13 mouse cellular contexts compared by ENCODE assay signal in genomic region chr7:90927441-90927840, GRCm38 (mm10).
A peak's percentile ranks its signal among the peaks of the same experiment; 100 is the strongest.
DNase-seq lines count a peak whose midpoint lies in the region.
"Had no signal": no experiment of that assay in that cellular context is flagged by ENCODE, and none has a peak within 500 bp of the region (broad histone marks: within the 10 kb centered on the region; RNA-seq: fewer than 3 reads in every experiment).

No protein-coding gene starts in this region.

- DNase-seq in layer of hippocampus, adult 11-12 months (ENCODE audit: low spot score) = peak; percentile 35
- no peak for DNase-seq in layer of hippocampus, postnatal 25 days (ENCODE audit: extremely low spot score in 1 of 2, low spot score in 1 of 2)
- DNase-seq in cerebellum, postnatal 10 days = peak; percentile 5 to 6
- DNase-seq in layer of hippocampus, adult 8-10 months (ENCODE audit: low spot score in 2 of 2) = peak; percentile 32 to 38
- peak; percentile 42 to 78 for DNase-seq in right cerebral cortex, postnatal 10 days (ENCODE audit: low spot score in 2 of 2)
- DNase-seq in adrenal gland, postnatal 25 days = no peak
- DNase-seq in gastrocnemius, postnatal 36 days = no peak
- DNase-seq in kidney, postnatal 4 days = no peak
- DNase-seq: heart, adult 2 months; heart, postnatal 10 days; kidney, adult 11 months; kidney, postnatal 10 days; lung, postnatal 10 days had no signal

- intact Hi-C loops in gastrocnemius, postnatal 36 days (cut with DNase I) = no loop called here

Comparison
In these comparisons a context has a peak if more than half of its experiments do, and no peak if none do; other contexts are left out.
1. DNase-seq: peak in layer of hippocampus, adult 11-12 months (single experiment), cerebellum, postnatal 10 days (2 of 2), layer of hippocampus, adult 8-10 months (2 of 2) and right cerebral cortex, postnatal 10 days (2 of 2); none in layer of hippocampus, postnatal 25 days (0 of 2), adrenal gland, postnatal 25 days (single experiment), gastrocnemius, postnatal 36 days (0 of 2) and kidney, postnatal 4 days (0 of 2).